Mouse (Mus musculus) E14TG2a.4 (cell line): Measurements from ENCODE around the gene Mblac2.

Experiments
- CTCF ChIP-seq: conservative IDR thresholded peaks from 2 replicates; pipeline ENCODE4 v1.5.1; 2014; ENCODE audit warnings: low read length
- NANOG ChIP-seq: IDR thresholded peaks from 2 replicates; pipeline ENCODE4 v1.6.1; 2014; ENCODE audit warnings: borderline replicate concordance, low read length, mixed read lengths
- POU5F1 ChIP-seq: IDR thresholded peaks from 2 replicates; pipeline ENCODE4 v1.6.1; 2014; ENCODE audit warnings: low read length, borderline replicate concordance

DNA sequence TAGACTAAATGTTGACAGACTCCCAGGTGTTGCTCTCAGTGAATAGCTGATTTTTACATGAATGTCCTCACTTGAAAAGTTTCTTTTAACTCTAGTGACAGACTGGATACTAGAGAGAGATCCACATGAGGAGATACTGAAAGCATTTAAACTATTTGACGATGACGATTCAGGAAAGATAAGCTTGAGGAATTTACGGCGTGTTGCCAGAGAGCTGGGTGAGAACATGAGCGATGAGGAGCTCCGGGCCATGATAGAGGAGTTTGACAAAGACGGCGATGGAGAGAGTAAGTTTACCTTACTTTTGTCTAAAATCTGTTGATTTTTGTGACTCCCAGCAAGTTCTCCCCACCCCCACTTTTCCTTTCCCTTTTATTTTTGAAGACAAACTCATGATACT lies 80.7 kb downstream of the Mblac2 start:
- no peak for TF ChIP-seq CTCF
- TF ChIP-seq POU5F1: no peak
- no peak for TF ChIP-seq NANOG
